Mouse (Mus musculus): ENCODE data around the gene Mum1.
A peak's percentile ranks its signal among the peaks of the same experiment; 100 is the strongest.

The Mum1 gene

DNA sequence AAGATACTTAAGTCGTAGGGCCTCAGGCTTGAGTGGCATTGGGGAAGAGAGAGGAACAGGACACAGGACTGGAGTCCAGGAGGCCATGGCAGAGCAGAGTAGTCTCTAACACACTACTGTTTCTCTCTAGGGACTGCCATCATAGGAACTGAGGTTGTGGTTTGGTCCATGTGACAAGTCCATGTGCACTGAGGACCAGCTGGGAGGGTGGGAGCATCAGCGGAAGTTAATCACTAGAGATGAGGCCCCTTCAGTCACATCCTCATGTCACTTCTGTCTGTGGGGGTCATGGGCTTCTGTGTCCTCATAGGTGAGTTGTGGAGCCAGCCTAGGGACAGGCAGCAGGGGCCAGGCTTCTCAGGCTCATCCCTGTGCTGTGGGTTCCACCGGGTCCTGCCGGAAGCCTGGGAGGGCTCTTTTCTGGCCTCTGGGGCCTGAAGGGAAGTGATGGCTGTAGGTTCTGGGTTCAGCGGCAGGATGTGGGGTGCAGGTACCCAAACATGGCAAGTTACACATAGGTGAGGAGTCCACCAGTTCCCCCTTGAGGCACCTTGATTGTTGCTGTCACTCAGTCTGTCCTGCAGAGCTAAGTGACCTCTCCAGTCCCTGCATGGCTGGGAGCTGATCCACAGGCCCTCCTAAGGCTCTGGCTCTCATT, 45.1 kb downstream of the Mum1 start:
- DNase-seq (ENCODE audit: low spot score in 2 of 2) = no peak

DNA sequence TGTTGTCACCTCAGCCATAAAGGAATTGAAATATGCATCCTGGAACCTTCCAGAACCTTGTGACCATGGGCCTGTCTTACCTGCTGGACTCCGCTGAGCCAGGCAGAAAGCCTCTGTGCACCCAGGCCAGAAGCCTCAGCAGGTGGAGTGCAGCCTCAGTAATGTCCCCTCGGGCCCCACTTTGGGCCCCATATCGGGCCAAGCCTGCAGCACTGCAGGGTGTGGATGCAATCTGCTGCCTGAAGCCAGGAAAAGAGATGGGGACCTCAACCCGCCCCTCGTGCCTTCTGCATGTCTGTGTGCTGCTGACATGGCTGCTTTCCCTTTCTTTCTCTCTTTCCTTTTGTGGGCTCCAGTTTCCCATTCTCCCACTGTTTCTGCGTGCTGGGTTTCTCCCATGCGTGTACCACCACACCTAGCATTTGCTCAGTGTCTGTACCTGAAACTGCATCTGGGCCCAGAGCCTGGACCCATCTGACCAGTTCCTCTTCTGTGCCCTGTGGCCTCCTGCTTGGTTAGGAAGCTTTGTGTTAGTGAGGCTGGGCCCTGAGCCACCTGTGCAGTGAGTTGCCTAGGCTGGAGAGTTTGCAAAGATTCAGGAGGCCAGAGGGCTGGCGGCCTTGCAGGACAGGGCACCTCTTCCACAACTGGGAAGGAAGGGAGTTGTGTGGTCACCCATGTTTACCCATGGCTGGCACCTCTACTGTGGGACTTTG, 45.8 kb downstream of the Mum1 start:
- no peak for DNase-seq (ENCODE audit: low spot score in 2 of 2)

DNA sequence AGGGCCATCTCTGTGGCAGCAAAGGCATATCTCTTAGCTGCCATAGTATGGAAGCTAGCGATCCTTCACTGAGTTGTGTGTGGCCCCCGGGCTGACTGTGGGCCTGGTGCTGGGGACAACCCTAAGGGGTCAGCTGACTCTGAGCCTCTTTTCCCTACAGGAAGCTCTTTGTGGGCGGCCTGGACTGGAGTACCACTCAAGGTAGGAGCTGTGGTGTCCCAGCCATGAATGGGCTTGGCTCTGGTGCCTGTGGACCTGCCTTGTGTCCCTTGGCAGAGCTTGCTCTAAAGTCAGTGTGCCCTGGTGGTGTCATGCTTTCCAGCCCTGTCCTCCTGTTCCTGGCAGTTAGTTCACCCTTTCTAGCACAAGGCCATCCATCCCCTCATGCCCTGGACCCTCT, 47.6 kb downstream of the Mum1 start:
- no peak for DNase-seq (ENCODE audit: low spot score in 2 of 2)

DNA sequence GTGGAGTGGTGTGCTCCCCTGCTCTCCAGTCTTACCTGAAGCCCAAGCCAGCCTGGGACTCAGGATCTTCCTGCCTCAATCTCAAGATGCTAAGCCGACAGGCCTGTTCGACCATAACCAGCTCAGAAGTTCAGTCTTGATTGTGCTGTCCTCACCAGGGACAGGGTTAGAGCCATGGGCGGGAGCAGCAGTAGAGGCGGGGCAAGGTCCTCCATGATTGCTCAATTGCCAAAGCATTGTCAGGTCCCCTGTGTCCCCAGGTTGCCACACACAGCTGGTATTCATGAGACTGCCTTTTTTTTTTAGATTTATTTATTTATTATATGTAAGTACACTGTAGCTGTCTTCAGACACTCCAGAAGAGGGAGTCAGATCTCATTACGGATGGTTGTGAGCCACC, 50.0 kb downstream of the Mum1 start:
- no peak for DNase-seq (ENCODE audit: low spot score in 2 of 2)

DNA sequence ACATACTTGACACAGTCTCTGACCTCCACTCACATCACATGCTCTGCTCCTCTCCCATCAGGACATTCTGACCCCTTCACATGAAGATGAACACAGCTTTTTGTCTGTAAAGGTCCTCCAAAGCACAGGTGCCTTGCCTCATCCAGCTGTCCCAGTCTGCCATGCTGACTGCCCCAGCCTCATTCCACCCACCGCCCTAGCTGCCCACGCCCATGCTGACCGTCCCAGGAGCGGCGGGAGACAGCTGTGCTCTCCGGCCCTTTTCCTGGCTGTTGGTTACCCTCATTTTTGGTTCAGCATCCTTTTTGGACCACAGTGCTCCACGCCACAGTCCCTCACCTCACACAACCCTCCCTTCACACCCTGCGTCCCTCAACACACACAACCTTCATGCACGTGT, 52.2 kb downstream of the Mum1 start:
- DNase-seq (ENCODE audit: low spot score in 2 of 2) = no peak

DNA sequence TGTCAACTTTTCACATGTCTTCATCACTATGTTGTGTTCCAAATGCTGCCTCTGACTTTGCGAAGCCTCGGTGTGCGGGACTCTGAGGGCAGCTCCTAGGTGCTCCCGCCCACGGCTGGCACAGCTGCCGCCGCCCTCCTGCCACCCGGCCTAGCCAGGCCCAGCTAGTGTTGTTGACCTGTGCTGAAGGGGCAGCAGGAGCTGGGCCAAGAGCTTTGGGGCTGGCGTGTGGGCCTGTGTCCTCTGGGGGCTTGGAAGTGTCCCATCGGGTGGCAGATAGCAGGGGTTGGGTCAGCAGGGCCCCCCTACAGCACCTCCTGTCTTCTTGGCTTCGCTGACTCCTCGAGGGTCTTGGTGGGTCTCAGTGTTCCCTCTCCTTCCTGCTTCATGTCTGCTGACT, 53.0 kb downstream of the Mum1 start:
- DNase-seq (ENCODE audit: low spot score in 2 of 2) = no peak

DNA sequence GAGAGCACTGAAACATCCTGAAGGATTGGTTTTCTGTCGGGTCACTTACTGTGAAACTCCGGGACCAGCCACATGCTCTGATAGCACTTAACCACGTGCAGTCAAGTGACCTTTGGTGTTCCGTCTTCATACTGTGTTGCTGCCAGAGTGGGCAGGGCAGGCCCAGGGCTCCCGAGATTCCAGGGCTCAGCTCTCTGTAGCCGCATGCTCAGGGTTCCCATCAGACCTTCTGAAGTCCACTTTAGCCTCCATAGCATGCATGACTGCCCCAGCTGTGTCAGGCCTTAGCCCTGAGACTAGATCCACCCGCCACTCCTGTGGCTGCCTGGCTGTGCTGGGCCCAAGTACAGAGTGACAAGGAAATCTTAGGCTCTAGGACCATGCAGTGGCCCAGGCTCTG, 55.1 kb downstream of the Mum1 start:
- no peak for DNase-seq (ENCODE audit: low spot score in 2 of 2)

DNA sequence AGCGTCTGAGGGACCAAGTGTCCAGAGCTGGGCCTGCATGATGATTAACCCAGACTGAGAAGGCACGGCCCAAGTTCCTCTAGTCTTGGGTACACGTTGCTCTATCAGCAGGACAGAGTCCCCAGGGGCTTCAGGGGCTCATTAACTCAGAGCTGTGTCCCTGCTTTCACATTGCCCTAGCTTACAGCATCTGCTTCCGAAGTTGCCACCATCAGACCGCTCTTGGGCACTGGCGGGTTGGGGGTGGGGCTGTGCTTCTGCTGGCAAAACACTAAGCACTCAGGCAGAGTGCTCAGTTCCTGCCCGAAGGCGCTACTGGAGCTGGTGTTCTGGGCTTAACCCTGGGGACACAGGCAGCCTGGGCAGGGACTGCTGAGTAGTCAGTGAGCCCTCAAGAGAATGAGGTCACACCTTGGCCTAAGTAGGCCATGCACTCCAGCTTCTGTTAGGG, 55.7 kb downstream of the Mum1 start:
- no peak for DNase-seq (ENCODE audit: low spot score in 2 of 2)

DNA sequence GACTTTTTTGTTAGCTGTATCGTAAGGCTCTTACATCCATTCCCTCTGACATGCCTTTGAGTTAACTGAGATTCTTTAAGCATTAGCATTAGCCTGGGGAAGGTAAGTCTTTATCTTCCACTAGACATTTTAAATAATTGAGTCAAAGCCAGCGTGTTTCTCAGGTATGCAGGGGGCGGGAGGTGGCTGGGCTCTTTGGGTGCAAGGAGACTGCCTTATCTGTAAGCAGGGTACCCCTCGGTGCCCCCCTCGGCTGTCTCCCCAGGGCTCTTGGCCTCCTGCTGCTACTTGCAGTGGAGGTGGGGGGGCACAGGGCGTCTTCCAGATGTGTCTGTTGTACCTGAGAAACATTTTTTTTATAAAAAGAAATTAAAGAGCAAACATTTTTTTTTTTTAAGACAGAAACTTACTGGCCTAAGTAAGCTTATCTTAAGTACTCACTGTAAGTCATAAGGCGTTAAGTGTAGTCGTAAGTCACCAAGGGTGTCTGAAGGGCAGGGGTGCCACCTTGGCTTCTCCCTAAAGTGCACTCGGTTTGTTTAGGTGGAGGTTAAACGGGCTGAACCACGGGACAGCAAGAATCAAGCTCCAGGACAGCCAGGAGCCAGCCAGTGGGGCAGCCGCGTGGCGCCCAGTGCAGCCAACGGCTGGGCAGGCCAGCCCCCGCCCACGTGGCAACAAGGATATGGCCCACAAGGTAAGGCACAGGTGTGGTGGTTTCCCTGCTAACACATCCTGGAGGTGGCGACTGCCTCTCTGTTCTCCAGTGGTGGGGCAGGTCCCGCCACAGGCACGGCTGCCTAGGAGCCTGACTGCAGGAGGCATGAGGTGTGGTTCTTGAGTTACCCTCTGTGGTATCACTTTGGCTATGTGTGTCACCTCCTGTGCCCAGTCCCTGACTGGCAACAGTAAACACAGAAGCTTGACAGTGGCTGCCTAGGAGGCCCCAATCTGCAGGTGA, 56.5 kb downstream of the Mum1 start:
- DNase-seq (ENCODE audit: low spot score in 2 of 2) = peak in 1 of 2 experiments; percentile 43

DNA sequence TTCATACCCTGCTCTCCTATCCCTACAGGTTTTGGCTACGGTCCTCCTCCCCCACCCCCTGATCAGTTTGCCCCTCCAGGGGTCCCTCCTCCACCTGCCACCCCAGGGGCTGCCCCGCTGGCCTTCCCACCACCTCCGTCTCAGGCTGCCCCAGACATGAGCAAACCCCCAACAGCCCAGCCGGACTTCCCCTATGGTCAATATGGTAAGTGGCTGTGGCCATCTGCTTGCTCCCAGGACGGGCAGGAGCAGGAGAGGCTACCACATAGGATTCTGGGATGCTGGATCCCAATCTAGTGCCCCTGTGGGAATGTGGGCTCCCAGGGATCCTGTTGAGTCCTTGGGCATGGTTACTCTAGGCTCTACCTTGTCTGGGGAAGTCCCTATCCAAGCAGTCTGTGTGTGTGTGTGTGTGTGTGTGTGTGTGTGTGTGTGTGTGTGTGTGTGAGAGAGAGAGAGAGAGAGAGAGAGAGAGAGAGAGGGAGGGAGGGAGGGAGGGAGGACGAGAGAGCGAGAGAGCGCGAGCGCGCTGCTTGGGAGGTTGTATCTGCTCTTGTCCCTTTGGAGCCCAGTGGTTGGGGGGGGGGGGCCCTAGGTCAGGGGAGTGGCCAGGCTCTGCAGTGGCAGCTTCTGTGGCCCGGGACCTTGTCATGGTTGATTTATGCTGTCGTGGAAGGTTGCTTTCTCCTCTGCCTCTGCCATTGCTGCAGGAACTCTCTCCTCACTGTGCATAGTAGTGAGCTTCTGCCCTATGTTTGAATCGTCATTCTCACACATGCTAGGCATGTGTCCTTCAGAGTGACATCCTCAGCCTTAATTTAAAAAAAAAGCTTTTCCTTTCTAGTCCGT, 59.2 kb downstream of the Mum1 start:
- no peak for DNase-seq (ENCODE audit: low spot score in 2 of 2)

DNA sequence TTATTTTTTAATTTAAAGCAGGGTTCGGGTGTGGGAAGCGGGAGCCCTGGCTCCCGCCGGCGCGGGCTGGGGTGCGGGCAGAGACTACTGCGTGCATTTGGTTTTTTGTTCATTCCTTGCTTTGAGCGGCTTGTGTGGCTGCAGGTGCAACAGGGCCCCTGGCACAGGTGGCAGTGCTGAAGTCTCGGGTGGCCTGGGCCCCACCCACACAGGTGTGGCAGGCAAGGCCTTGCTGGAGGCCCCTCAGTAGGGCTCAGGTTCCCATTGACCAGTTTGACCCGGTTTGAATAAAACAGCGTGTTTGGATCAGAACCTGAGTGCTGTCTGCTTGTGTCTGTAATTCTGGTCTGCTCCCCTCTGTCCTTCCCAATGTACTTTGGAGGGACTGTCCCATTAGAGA, 61.9 kb downstream of the Mum1 start:
- DNase-seq (ENCODE audit: low spot score in 2 of 2) = no peak

DNA sequence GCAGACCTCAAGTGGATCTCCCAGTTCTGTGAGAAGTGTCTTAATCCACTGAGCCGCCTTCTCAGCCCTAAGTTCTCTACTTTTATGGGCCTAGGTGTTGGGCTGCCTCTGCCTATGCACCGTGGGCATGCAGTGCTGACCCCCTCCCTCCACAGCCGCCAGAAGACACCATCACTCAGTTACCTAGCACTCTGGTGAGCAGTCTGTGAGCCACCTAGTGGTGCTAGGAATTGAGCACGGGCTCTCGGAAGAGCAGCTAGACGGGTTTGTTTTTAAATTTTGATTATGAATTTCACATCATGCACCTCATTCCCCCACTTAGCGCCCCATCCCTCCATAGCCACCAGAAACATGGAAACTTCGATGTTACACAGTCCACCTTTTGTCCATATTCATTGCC, 62.4 kb downstream of the Mum1 start:
- DNase-seq (ENCODE audit: low spot score in 2 of 2) = no peak

DNA sequence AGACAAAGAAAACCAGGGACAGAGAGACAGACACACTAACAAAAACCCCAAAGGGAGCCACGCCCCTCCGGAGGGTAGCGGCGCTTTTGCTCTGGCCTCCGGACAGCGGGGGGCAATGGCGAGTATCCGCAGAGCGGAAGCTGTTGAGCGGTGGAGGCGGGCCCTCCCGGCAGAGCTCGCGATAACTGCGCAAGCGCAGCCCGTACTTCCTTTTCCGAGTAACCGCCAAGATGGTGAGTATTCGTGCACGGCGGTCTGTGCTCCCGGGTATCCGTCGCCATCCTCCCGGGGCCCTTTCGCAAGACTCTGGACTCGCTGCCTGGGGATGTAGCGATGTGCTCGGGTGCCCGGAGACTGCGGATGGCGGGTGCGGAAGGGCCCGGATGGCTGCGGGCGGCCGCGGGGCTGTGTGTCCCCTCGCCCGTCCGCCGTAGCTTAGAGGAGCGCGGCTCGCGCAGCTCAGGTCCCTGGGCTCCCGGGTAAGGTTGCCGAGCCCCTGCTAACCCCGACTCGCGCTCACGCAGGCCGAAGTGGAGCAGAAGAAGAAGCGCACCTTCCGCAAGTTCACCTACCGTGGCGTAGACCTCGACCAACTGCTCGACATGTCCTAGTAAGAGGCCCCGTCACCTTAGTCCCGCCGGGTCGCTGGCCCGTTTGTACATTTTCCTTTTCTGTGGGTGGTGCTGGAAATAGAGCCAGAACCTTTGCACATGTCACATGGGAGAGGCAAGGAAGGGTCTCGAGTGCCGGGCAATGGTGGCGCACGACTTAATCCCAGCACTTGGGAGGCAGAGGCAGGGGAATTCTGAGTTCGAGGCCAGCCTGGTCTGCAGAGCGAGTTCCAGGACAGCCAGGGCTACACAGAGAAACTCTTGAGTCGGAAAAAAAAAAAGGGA, 66.3 kb downstream of the Mum1 start, which contains the start of gene Rps15:
Rps15 (plus strand) TSS at position 203 of the 896 bp plus-strand sequence.
- peak; percentile 85 to 90 for DNase-seq (ENCODE audit: low spot score in 2 of 2)

DNA sequence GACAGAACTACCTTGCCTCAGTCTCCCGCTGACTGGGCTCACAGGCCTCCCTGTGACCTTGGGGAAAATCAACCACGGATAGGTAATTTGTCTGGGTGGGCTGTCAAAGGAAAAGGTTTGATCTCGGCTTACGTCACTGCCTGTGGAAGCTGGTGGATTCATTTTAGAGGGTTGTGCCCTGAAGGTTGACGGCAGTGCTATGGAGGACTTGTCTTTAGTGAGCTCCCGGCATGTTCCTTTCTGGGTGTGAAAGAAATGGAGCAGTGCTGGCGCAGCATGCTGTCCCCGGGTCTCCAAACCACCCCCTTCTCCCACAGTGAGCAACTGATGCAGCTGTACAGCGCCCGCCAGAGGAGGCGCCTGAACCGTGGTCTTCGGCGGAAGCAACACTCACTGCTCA, 67.1 kb downstream of the Mum1 start:
- DNase-seq (ENCODE audit: low spot score in 2 of 2) = no peak
